Mouse (Mus musculus) spleen, postnatal 4 days (tissue): ENCODE results near the gene Zbbx.

ENCODE experiments used
- DNase-seq, 2 experiments: peaks; one replicate each; pipeline ENCODE4 v3.0.0; 2022; ENCODE audit warnings: low spot score in 2 of 2

Gene Zbbx

DNA sequence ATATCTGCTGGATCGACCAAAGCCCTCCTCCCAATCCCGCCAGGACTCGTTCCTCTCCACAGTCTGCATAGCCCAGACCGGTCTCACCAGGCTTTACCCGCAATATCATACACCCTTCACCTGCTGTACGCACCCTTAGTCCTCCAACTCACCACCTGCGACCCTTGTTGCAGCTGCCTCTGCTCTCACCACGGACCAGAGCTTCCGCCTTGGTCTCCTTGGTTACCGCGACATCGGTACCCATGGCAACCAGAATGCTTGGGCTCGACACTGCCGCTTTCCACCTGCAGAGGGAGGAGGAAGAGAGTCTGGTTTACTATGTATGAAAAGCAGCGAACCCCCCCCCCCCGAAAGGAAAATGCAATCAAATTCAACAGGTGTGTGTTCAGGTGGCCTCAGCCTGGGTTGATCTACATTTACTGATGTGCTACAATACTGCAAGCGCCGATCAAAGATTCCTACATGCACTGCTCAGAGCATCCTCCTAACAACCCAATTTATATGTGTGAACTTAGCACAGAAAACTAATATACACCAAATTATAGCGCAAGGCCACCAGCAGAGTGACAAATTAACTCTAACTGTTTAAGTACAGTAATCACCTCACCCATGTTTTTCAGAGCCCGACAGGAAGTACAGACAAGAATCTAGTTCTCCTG, at the start of gene Zbbx:
Zbbx (minus strand) TSS at position 197 of the 659 bp plus-strand sequence.
- DNase-seq, result peak in 1 of 2 experiments; percentile 15

DNA sequence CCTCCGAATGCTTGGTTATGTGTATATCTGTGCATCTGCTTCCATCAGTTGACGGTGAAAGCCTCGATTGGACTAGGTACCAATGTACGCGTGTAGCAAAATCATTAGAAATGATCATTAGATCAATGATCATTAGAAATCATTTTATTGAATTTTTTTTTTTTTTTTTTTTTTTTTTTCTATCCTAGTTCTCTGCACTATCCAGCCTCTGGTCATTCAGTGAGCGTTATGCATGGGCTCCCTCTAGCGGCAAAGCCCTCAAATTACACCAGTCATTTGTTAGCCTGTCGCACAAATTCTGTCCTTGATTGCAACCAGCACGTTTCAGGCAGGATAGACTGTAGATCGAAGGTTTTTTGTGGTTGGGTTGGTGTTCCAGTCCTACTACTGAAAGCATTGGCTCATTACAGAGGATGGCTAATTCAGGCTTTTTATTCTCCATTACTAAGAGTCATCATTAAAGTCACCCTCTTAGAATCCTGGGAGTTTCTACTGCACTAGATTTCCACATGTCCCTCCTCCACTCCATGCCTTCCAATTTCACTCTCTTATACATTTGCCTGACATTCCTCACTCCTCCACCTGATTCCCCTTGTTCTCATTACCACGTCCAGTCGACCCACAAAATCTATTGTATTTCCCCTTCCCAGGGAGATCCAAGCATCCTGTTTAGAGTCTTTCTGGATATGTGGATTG, 38.1 kb upstream of the Zbbx start:
- DNase-seq, result peak; percentile 22 to 70

DNA sequence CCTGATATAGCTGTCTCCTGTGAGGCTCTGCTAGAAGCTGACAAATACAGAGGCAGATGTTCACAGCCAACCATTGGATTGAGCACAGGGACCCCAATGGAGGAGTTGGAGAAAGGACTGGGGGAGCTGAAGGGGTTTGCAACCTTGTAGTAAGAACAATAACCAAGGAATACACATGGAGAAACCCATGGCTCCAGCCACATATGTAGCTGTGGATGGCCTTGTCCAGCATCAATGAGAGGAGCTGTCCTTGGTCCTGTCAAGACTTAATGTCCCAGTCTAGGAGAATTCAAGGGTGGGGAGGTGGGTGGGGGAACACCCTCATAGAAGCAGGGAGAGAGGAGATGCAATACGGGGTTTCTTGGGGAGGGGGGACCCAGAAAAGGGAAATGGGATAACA, 17.8 kb upstream of the Zbbx start:
- DNase-seq, result no peak

DNA sequence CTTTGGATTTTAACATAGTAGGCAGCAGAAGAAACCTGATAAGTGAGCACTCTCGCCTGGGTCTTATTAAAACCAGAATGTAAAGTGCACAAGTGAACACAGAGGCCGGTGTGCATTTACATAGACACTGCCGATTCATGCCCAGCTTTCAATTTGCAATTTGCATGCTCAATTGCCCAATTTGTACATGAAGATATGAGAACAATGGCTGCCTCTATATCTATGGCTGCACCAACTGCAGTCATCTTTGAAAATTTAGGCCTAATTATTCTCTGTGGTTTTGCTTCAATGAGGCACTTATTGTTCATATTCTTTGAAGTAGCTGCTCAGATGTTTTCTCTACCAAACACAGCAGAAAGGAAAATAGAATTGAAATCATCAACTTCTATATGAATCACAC, 23.0 kb downstream of the Zbbx start:
- DNase-seq, result no peak

DNA sequence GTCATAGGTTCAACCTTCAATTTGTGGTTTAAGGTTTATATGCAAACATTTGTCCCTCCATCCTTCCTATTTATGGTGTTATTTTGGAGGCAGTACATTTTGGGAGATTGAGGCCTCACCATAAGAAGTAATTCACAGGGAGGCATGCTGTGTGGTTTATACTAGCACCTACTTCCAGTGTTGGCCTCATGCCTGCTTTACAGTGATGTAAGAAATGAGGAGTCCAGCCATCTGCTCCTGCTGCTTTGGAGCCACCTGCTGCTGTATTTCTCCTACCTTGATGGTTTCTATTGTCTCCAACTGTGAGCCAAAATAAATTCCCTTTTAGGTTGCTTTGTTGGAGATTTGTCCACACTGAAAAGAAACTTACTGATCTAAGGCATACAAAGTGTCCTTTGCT, 60.0 kb downstream of the Zbbx start:
- no peak for DNase-seq

DNA sequence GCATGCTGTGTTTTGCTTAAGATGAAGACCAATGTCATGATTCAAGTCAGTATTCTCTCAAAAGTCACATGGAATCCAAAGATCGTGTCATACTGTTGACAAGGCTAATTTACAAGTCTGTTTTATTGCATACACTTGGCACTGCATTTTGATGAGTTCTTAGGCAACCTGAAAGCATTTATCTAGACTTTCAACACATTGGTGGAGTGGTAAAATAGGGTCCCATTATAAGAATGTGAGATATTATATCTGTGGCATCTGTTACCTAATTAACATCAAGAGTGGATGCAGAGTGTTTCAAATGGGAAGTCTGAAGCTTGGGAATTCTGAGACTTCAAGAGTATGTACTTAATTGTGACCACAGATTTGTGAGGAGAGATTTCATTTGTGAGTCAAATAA, 79.1 kb downstream of the Zbbx start:
- DNase-seq, result no peak

DNA sequence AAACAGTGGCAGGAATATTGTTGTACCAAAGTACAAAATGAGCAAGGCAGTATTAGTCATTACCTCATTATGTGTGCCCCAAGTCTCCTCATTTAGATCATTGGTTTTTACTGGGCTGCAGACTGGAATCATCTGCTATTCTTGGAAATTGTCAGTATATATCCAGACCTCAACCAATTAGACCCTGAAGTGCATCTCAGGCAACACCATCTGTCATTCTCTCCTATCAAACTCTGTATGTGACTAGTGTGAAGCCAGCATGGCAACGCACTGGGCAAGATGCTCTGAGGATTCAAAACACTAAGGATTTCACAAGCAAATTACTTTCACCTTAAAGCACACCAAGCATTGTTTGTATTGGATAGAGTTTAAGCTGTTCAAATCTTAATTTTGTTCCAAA, 85.9 kb downstream of the Zbbx start:
- DNase-seq, result no peak

DNA sequence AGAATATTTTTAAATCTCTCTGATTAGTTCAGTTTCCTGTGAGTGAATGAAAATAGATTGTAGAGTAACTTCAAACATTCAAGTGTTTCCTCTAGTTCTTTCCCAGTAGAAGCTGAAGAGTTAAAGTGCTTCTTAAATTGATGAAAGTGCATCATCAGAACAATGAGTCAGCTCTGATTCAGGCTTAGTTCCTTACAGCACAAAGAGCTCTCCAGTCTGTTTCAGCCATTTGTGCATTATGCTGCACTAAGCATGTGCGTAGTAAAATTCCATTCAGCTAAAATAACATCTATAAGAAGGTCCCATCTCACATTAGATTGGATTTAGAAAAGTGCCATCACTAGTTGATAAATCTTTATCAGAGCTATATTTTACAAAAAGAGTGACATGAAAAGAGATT, 155.1 kb downstream of the Zbbx start:
- DNase-seq, result no peak
